Mouse (Mus musculus) C2C12 (cell line): ENCODE results near the gene Fxyd6. TPM values are rescaled to one million over a fixed set of nuclear protein-coding genes. Genes with fewer than 3 reads are reported as not detected.

Experiments
- H3K27me3 ChIP-seq: one replicate; pipeline ENCODE4 v1.6.1; 2011; ENCODE audit not compliant: control insufficient read depth, insufficient read depth, insufficient read length
- H3K36me3 ChIP-seq: one replicate; pipeline ENCODE4 v1.6.1; 2011; ENCODE audit not compliant: control insufficient read depth, insufficient read depth
- H3K4me3 ChIP-seq: one replicate; pipeline ENCODE4 v1.5.1; 2011; ENCODE audit warnings: mild to moderate bottlenecking, control low read depth; ENCODE audit not compliant: poor library complexity, insufficient read depth, severe bottlenecking
- H3K79me2 ChIP-seq: one replicate; pipeline ENCODE4 v1.6.1; 2011; ENCODE audit not compliant: control insufficient read depth, insufficient read depth
- H3K79me3 ChIP-seq: one replicate; pipeline ENCODE4 v1.6.1; 2011; ENCODE audit warnings: low read depth, control low read depth
- H3ac ChIP-seq: one replicate; pipeline ENCODE3; 2011; ENCODE audit warnings: low read depth; ENCODE audit not compliant: control insufficient read depth, insufficient read length
- CEBPB ChIP-seq: IDR thresholded peaks from one replicate; pipeline ENCODE4 v1.6.1; 2011; ENCODE audit warnings: low read depth, mild to moderate bottlenecking, control low read depth, moderate library complexity
- CTCF ChIP-seq: IDR thresholded peaks from one replicate; pipeline ENCODE4 v1.5.1; 2011; ENCODE audit not compliant: control insufficient read depth, insufficient read depth, insufficient read length
- FOSL1 ChIP-seq: IDR thresholded peaks from one replicate; pipeline ENCODE4 v1.8.0; 2011; ENCODE audit warnings: mild to moderate bottlenecking, low read length; ENCODE audit not compliant: poor library complexity, insufficient read depth, severe bottlenecking
- MAX ChIP-seq: IDR thresholded peaks from one replicate; pipeline ENCODE4 v1.6.1; 2011; ENCODE audit warnings: mild to moderate bottlenecking, control low read depth
- MYOD1 ChIP-seq: IDR thresholded peaks from one replicate; pipeline ENCODE4 v1.6.1; 2011; ENCODE audit warnings: low read depth; ENCODE audit not compliant: control insufficient read depth, insufficient read length
- MYOG ChIP-seq: IDR thresholded peaks from one replicate; pipeline ENCODE4 v1.6.1; 2011; ENCODE audit not compliant: control insufficient read depth, insufficient read length; ENCODE audit errors: extremely low read depth
- USF1 ChIP-seq: IDR thresholded peaks from one replicate; pipeline ENCODE4 v1.6.1; 2011; ENCODE audit warnings: low read depth, mild to moderate bottlenecking, control low read depth, moderate library complexity
- polyA plus RNA-seq: library from polyadenylated mRNA; unstranded; fragments of >200 nt; fragmentation: generic; extraction: Trizol; gene quantifications from one replicate; pipeline ENCODE4 v1.2.1, GENCODE M21; 2012; ENCODE audit warnings: missing spikeins

Gene Fxyd6
- polyA plus RNA-seq, 1 experiment: not detected

- H3K27me3 ChIP-seq: peaks cover 3% of the 10 kb centered on the region
- H3ac ChIP-seq: no peak overlapping the region
- H3K79me2 ChIP-seq: no peaks in the 10 kb centered on the region
- TF ChIP-seq FOSL1: no peak
- no peak for TF ChIP-seq CEBPB
- no peak for TF ChIP-seq CTCF
- no peak for TF ChIP-seq USF1
- TF ChIP-seq MYOD1: no peak
- TF ChIP-seq MYOG: no peak
- TF ChIP-seq MAX: no peak
- H3K36me3 ChIP-seq: no peaks in the 10 kb centered on the region
- no peaks in the 10 kb centered on the region for H3K79me3 ChIP-seq
- H3K4me3 ChIP-seq: no peak overlapping the region
Measured at GRCm38 (mm10) chr9:45355192-45355591, 14.8 kb upstream of the Fxyd6 start.

- TF ChIP-seq MAX (no peak), CEBPB (no peak), FOSL1 (no peak), USF1 (no peak), CTCF (no peak), MYOG (no peak), MYOD1 (no peak)
- Histone ChIP-seq H3K79me2 (no peaks in the 10 kb centered on the region), H3K4me3 (no peak overlapping the region), H3K27me3 (peaks cover 3% of the 10 kb centered on the region), H3K79me3 (no peaks in the 10 kb centered on the region), H3K36me3 (no peaks in the 10 kb centered on the region), H3ac (no peak overlapping the region)
Measured at GRCm38 (mm10) chr9:45358356-45358755, 11.6 kb upstream of the Fxyd6 start.

GRCm38 (mm10) chr9:45362051-45362461 is 7.9 kb upstream of the Fxyd6 start:
- no peak for TF ChIP-seq FOSL1
- no peak for TF ChIP-seq MAX
- TF ChIP-seq CTCF: no peak
- no peak for TF ChIP-seq MYOD1
- TF ChIP-seq CEBPB: no peak
- TF ChIP-seq USF1: no peak
- TF ChIP-seq MYOG: no peak
- Histone ChIP-seq H3K79me3 (no peaks in the 10 kb centered on the region), H3ac (no peak overlapping the region), H3K36me3 (no peaks in the 10 kb centered on the region), H3K79me2 (no peaks in the 10 kb centered on the region), H3K27me3 (peaks cover 8% of the 10 kb centered on the region), H3K4me3 (no peak overlapping the region)

- no peaks in the 10 kb centered on the region for H3K79me2 ChIP-seq
- no peak overlapping the region for H3K4me3 ChIP-seq
- no peaks in the 10 kb centered on the region for H3K79me3 ChIP-seq
- no peak overlapping the region for H3ac ChIP-seq
- TF ChIP-seq CTCF: no peak
- no peak for TF ChIP-seq CEBPB
- no peak for TF ChIP-seq USF1
- peaks cover 19% of the 10 kb centered on the region for H3K27me3 ChIP-seq
- H3K36me3 ChIP-seq: no peaks in the 10 kb centered on the region
Measured at GRCm38 (mm10) chr9:45363639-45364214, 6.3 kb upstream of the Fxyd6 start.

GRCm38 (mm10) chr9:45367716-45368115 is 2.3 kb upstream of the Fxyd6 start:
- Histone ChIP-seq H3K36me3 (no peaks in the 10 kb centered on the region), H3K27me3 (peaks cover 38% of the 10 kb centered on the region), H3ac (no peak overlapping the region), H3K79me3 (no peaks in the 10 kb centered on the region), H3K4me3 (no peak overlapping the region), H3K79me2 (no peaks in the 10 kb centered on the region)
- TF ChIP-seq CTCF (no peak), MYOG (no peak), USF1 (no peak), FOSL1 (no peak), MYOD1 (no peak), MAX (no peak), CEBPB (no peak)

GRCm38 (mm10) chr9:45368341-45368901 is 1.6 kb upstream of the Fxyd6 start:
- Histone ChIP-seq H3K36me3 (no peaks in the 10 kb centered on the region), H3K79me3 (no peaks in the 10 kb centered on the region), H3K79me2 (no peaks in the 10 kb centered on the region), H3ac (no peak overlapping the region), H3K27me3 (peaks cover 38% of the 10 kb centered on the region), H3K4me3 (no peak overlapping the region)
- TF ChIP-seq CEBPB (no peak), MAX (no peak), CTCF (no peak), FOSL1 (no peak), USF1 (no peak), MYOD1 (no peak), MYOG (no peak)
